Mouse (Mus musculus): Measurements from ENCODE around the gene Man2b1. TPM values are rescaled to one million over a fixed set of nuclear protein-coding genes. Genes with fewer than 3 reads are reported as not detected.
A peak's percentile ranks its signal among the peaks of the same experiment; 100 is the strongest.
"Not testable (repeated sequence)": the region's sequence is repeated elsewhere in the genome, so short reads cannot be mapped to it uniquely, and the experiment has no call there.

The Man2b1 gene
- polyA plus RNA-seq, 1 experiment from 2014 or later = 80.9 TPM

GRCm38 (mm10) chr8:85096850-85097249 is 13.8 kb downstream of the Man2b1 start:
- H3K4me1 ChIP-seq (replicated peaks; ENCODE audit: control insufficient read depth, insufficient read depth, low read length) = no peaks in the 10 kb centered on the region
- H3K36me3 ChIP-seq (ENCODE audit: control insufficient read depth, insufficient read depth) = peaks cover 60% of the 10 kb centered on the region
- no peak for ATAC-seq
- H3K27ac ChIP-seq (ENCODE audit: low read depth, low read length) = no peak overlapping the region
- no peak overlapping the region for H3K4me3 ChIP-seq (ENCODE audit: low read depth, low read length)
- H3K27me3 ChIP-seq (replicated peaks; ENCODE audit: control insufficient read depth, insufficient read depth, low read length) = no peaks in the 10 kb centered on the region
- no peak overlapping the region for H3K9ac ChIP-seq (ENCODE audit: low read depth, low read length)
- TF ChIP-seq CTCF (IDR thresholded peaks at IDR 0.05; ENCODE audit: low read depth) = no peak
- no peaks in the 10 kb centered on the region for H3K9me3 ChIP-seq (ENCODE audit: control insufficient read depth)
- no peak overlapping the region for H3K4me2 ChIP-seq (replicated peaks; ENCODE audit: low read depth)
- 84% methylated on average over 4 of the region's 4 CpGs for WGBS

- Histone ChIP-seq H3K4me2 (replicated peaks; ENCODE audit: low read depth) (no peak overlapping the region), H3K9me3 (ENCODE audit: control insufficient read depth) (no peaks in the 10 kb centered on the region), H3K9ac (ENCODE audit: low read depth, low read length) (no peak overlapping the region), H3K27me3 (replicated peaks; ENCODE audit: control insufficient read depth, insufficient read depth, low read length) (no peaks in the 10 kb centered on the region), H3K27ac (ENCODE audit: low read depth, low read length) (no peak overlapping the region), H3K4me3 (ENCODE audit: low read depth, low read length) (no peak overlapping the region), H3K4me1 (replicated peaks; ENCODE audit: control insufficient read depth, insufficient read depth, low read length) (no peaks in the 10 kb centered on the region), H3K36me3 (ENCODE audit: control insufficient read depth, insufficient read depth) (peaks cover 29% of the 10 kb centered on the region)
- 87% methylated on average over 4 of the region's 4 CpGs for WGBS
- no peak for ATAC-seq
- TF ChIP-seq CTCF (IDR thresholded peaks at IDR 0.05; ENCODE audit: low read depth) = no peak
Measured at GRCm38 (mm10) chr8:85100076-85100665, 17.1 kb downstream of the Man2b1 start.

- no peak overlapping the region for H3K4me2 ChIP-seq (replicated peaks; ENCODE audit: low read depth)
- H3K27me3 ChIP-seq (replicated peaks; ENCODE audit: control insufficient read depth, insufficient read depth, low read length) = no peaks in the 10 kb centered on the region
- WGBS = 96% methylated on average over 10 of the region's 10 CpGs
- no peaks in the 10 kb centered on the region for H3K4me1 ChIP-seq (replicated peaks; ENCODE audit: control insufficient read depth, insufficient read depth, low read length)
- no peaks in the 10 kb centered on the region for H3K9me3 ChIP-seq (ENCODE audit: control insufficient read depth)
- H3K36me3 ChIP-seq (ENCODE audit: control insufficient read depth, insufficient read depth) = peaks cover 29% of the 10 kb centered on the region
- H3K9ac ChIP-seq (ENCODE audit: low read depth, low read length) = no peak overlapping the region
- no peak overlapping the region for H3K27ac ChIP-seq (ENCODE audit: low read depth, low read length)
- no peak for TF ChIP-seq CTCF (IDR thresholded peaks at IDR 0.05; ENCODE audit: low read depth)
- no peak overlapping the region for H3K4me3 ChIP-seq (ENCODE audit: low read depth, low read length)
- no peak for ATAC-seq
Measured at GRCm38 (mm10) chr8:85113241-85113640, 30.2 kb downstream of the Man2b1 start.

GRCm38 (mm10) chr8:85115501-85115900 is 32.4 kb downstream of the Man2b1 start:
- Histone ChIP-seq H3K4me1 (replicated peaks; ENCODE audit: control insufficient read depth, insufficient read depth, low read length) (no peaks in the 10 kb centered on the region), H3K9me3 (ENCODE audit: control insufficient read depth) (no peaks in the 10 kb centered on the region), H3K4me3 (ENCODE audit: low read depth, low read length) (no peak overlapping the region), H3K27me3 (replicated peaks; ENCODE audit: control insufficient read depth, insufficient read depth, low read length) (no peaks in the 10 kb centered on the region), H3K9ac (ENCODE audit: low read depth, low read length) (no peak overlapping the region), H3K4me2 (replicated peaks; ENCODE audit: low read depth) (no peak overlapping the region), H3K36me3 (ENCODE audit: control insufficient read depth, insufficient read depth) (peaks cover 19% of the 10 kb centered on the region), H3K27ac (ENCODE audit: low read depth, low read length) (no peak overlapping the region)
- 89% methylated on average over 4 of the region's 4 CpGs for WGBS
- no peak for ATAC-seq
- no peak for TF ChIP-seq CTCF (IDR thresholded peaks at IDR 0.05; ENCODE audit: low read depth)

- Histone ChIP-seq H3K9ac (ENCODE audit: low read depth, low read length) (no peak overlapping the region), H3K27me3 (replicated peaks; ENCODE audit: control insufficient read depth, insufficient read depth, low read length) (no peaks in the 10 kb centered on the region), H3K27ac (ENCODE audit: low read depth, low read length) (no peak overlapping the region), H3K4me1 (replicated peaks; ENCODE audit: control insufficient read depth, insufficient read depth, low read length) (no peaks in the 10 kb centered on the region), H3K9me3 (ENCODE audit: control insufficient read depth) (no peaks in the 10 kb centered on the region), H3K4me2 (replicated peaks; ENCODE audit: low read depth) (no peak overlapping the region), H3K36me3 (ENCODE audit: control insufficient read depth, insufficient read depth) (peaks cover 5% of the 10 kb centered on the region; the same call in 1 of the 2 replicates), H3K4me3 (ENCODE audit: low read depth, low read length) (no peak overlapping the region)
- no peak for ATAC-seq
- no peak for TF ChIP-seq CTCF (IDR thresholded peaks at IDR 0.05; ENCODE audit: low read depth)
- 59% methylated on average over 7 of the region's 7 CpGs for WGBS
Measured at GRCm38 (mm10) chr8:85116984-85117383, 33.9 kb downstream of the Man2b1 start.

- H3K4me1 ChIP-seq (replicated peaks; ENCODE audit: control insufficient read depth, insufficient read depth, low read length) = no peaks in the 10 kb centered on the region
- peak overlapping the region; percentile 55 for H3K4me3 ChIP-seq (ENCODE audit: low read depth, low read length)
- H3K4me2 ChIP-seq (replicated peaks; ENCODE audit: low read depth) = peak overlapping the region; percentile 75
- 5% methylated on average over 37 of the region's 37 CpGs for WGBS
- ATAC-seq = peak; percentile 80
- peak; percentile 65 for TF ChIP-seq CTCF (IDR thresholded peaks at IDR 0.05; ENCODE audit: low read depth)
- no peaks in the 10 kb centered on the region for H3K36me3 ChIP-seq (ENCODE audit: control insufficient read depth, insufficient read depth)
- no peak overlapping the region for H3K27ac ChIP-seq (ENCODE audit: low read depth, low read length)
- peak overlapping the region; percentile 56 for H3K9ac ChIP-seq (ENCODE audit: low read depth, low read length)
- H3K9me3 ChIP-seq (ENCODE audit: control insufficient read depth) = no peaks in the 10 kb centered on the region
- no peaks in the 10 kb centered on the region for H3K27me3 ChIP-seq (replicated peaks; ENCODE audit: control insufficient read depth, insufficient read depth, low read length)
Measured at GRCm38 (mm10) chr8:85119052-85119981, 36.2 kb downstream of the Man2b1 start.

- H3K27me3 ChIP-seq (replicated peaks; ENCODE audit: control insufficient read depth, insufficient read depth, low read length); H3K9me3 ChIP-seq (ENCODE audit: control insufficient read depth); H3K36me3 ChIP-seq (ENCODE audit: control insufficient read depth, insufficient read depth); H3K9ac ChIP-seq (ENCODE audit: low read depth, low read length); H3K27ac ChIP-seq (ENCODE audit: low read depth, low read length); ATAC-seq; H3K4me3 ChIP-seq (ENCODE audit: low read depth, low read length); H3K4me1 ChIP-seq (replicated peaks; ENCODE audit: control insufficient read depth, insufficient read depth, low read length); H3K4me2 ChIP-seq (replicated peaks; ENCODE audit: low read depth): not testable (repeated sequence)
- WGBS = 85% methylated on average over 5 of the region's 5 CpGs
Measured at GRCm38 (mm10) chr8:85120251-85120650, 37.2 kb downstream of the Man2b1 start.

Measured in intestine, postnatal 0 days (tissue).